27 mouse cellular contexts compared by ENCODE assay signal in genomic region chr6:104989863-104990262, GRCm38 (mm10).
"Had no signal": no experiment of that assay in that cellular context is flagged by ENCODE, and none has a peak within 500 bp of the region (broad histone marks: within the 10 kb centered on the region; RNA-seq: fewer than 3 reads in every experiment).

No protein-coding gene starts in this region.

- H3K4me2 ChIP-seq: embryonic facial prominence, embryonic 12.5 days; embryonic facial prominence, embryonic 13.5 days; embryonic facial prominence, embryonic 15.5 days; forebrain, embryonic 13.5 days; heart, embryonic 11.5 days; heart, embryonic 12.5 days had no signal

- DNase-seq: cerebellum, adult 2 months; cerebellum, adult 8-10 months; cerebellum, adult 9-10 months; cerebellum, adult 9-11 months; cerebellum, postnatal 10 days; cerebellum, postnatal 14 days; cerebellum, postnatal 25 days; cerebellum, postnatal 36 days; embryo, embryonic 11 days; forebrain, postnatal 0 days; gastrocnemius, adult 2 months; gastrocnemius, postnatal 10 days; gastrocnemius, postnatal 14 days; gastrocnemius, postnatal 25 days; gastrocnemius, postnatal 36 days; heart, adult 11 months; heart, adult 18-20 months; heart, adult 2 months had no signal

- ATAC-seq: forebrain, postnatal 0 days had no signal

- H3K9ac ChIP-seq: embryonic facial prominence, embryonic 12.5 days; embryonic facial prominence, embryonic 13.5 days; embryonic facial prominence, embryonic 15.5 days; forebrain, embryonic 13.5 days; forebrain, postnatal 0 days; heart, embryonic 12.5 days had no signal

- H3K27me3 ChIP-seq: embryonic facial prominence, embryonic 12.5 days; embryonic facial prominence, embryonic 13.5 days; embryonic facial prominence, embryonic 15.5 days; forebrain, embryonic 13.5 days; heart, embryonic 12.5 days had no signal

- H3K27ac ChIP-seq: embryonic facial prominence, embryonic 10.5 days; embryonic facial prominence, embryonic 12.5 days; embryonic facial prominence, embryonic 13.5 days; embryonic facial prominence, embryonic 15.5 days; forebrain, embryonic 13.5 days; gastrocnemius, adult 2 months; heart, adult 2 months; heart, embryonic 10.5 days had no signal

- H3K36me3 ChIP-seq: embryonic facial prominence, embryonic 10.5 days; embryonic facial prominence, embryonic 12.5 days; embryonic facial prominence, embryonic 13.5 days; embryonic facial prominence, embryonic 15.5 days; heart, embryonic 10.5 days; heart, embryonic 12.5 days had no signal

- H3K4me1 ChIP-seq: embryonic facial prominence, embryonic 10.5 days; embryonic facial prominence, embryonic 12.5 days; embryonic facial prominence, embryonic 13.5 days; embryonic facial prominence, embryonic 15.5 days; heart, embryonic 10.5 days; heart, embryonic 12.5 days had no signal

- H3K4me3 ChIP-seq: embryonic facial prominence, embryonic 10.5 days; embryonic facial prominence, embryonic 12.5 days; embryonic facial prominence, embryonic 13.5 days; embryonic facial prominence, embryonic 15.5 days; erythroblast, embryonic 14.5 days; forebrain, embryonic 13.5 days; gastrocnemius, adult 2 months; heart, adult 2 months; heart, embryonic 10.5 days; heart, embryonic 12.5 days had no signal

- H3K9me3 ChIP-seq: embryonic facial prominence, embryonic 10.5 days; embryonic facial prominence, embryonic 12.5 days; embryonic facial prominence, embryonic 13.5 days; embryonic facial prominence, embryonic 15.5 days; forebrain, embryonic 13.5 days; heart, embryonic 10.5 days; heart, embryonic 12.5 days had no signal
